In genomic region chr9:119937005-119937773, GRCm38 (mm10) we compare ENCODE assay signal across 7 mouse cellular contexts. TPM values are rescaled to one million over a fixed set of nuclear protein-coding genes. Genes with fewer than 3 reads are reported as not detected.
DNase-seq lines count a peak whose midpoint lies in the region; ATAC-seq lines count a peak whose summit lies in the region.

Gene Gorasp1, minus strand, starts transcription at chr9:119937565.
Gene Ttc21a, plus strand, starts transcription at chr9:119937606.

- H3K36me3 ChIP-seq in intestine, embryonic 16.5 days (ENCODE audit: control insufficient read depth, insufficient read depth, low read length) = no peaks in the 10 kb centered on the region
- H3K36me3 ChIP-seq in midbrain, embryonic 11.5 days (ENCODE audit: control insufficient read depth, insufficient read depth, low read length) = no peaks in the 10 kb centered on the region

- intact Hi-C loops in left cerebral cortex, postnatal 36 days (cut with DNase I) = no loop called here

- peak within 1 kb of the TSS; percentile 92 for H3K9ac ChIP-seq in intestine, embryonic 16.5 days (ENCODE audit: low read depth, low read length)
- peak within 1 kb of the TSS; percentile 88 for H3K9ac ChIP-seq in midbrain, embryonic 11.5 days (ENCODE audit: low read length)

- H3K27me3 ChIP-seq in intestine, embryonic 16.5 days (replicated peaks; ENCODE audit: control insufficient read depth, insufficient read depth, low read length) = no peaks in the 10 kb centered on the region
- no peaks in the 10 kb centered on the region for H3K27me3 ChIP-seq in midbrain, embryonic 11.5 days (ENCODE audit: control insufficient read depth, insufficient read depth, low read length)

- no peaks in the 10 kb centered on the region for H3K9me3 ChIP-seq in intestine, embryonic 16.5 days (ENCODE audit: control insufficient read depth, low read length)
- H3K9me3 ChIP-seq in midbrain, embryonic 11.5 days (ENCODE audit: control insufficient read depth, low read length) = no peaks in the 10 kb centered on the region

- H3K4me1 ChIP-seq in intestine, embryonic 16.5 days (ENCODE audit: control insufficient read depth, insufficient read depth, low read length) = peaks cover 18% of the 10 kb centered on the region
- H3K4me1 ChIP-seq in midbrain, embryonic 11.5 days (ENCODE audit: control insufficient read depth, insufficient read depth, low read length) = peaks cover 7% of the 10 kb centered on the region; the same call in 1 of the 2 replicates

- 3% methylated on average over 40 of the region's 40 CpGs for WGBS in intestine, embryonic 16.5 days
- WGBS in midbrain, embryonic 11.5 days = 5% methylated on average over 39 of the region's 40 CpGs

- peak within 1 kb of the TSS; percentile 79 for H3K4me3 ChIP-seq in intestine, embryonic 16.5 days (ENCODE audit: low read length)
- peak within 1 kb of the TSS; percentile 67 for H3K4me3 ChIP-seq in midbrain, embryonic 11.5 days (ENCODE audit: low read depth, low read length)

- peak; percentile 91 for ATAC-seq in intestine, embryonic 16.5 days
- ATAC-seq in midbrain, embryonic 11.5 days (ENCODE audit: low FRiP score) = peak; percentile 98

- H3K4me2 ChIP-seq in intestine, embryonic 16.5 days (ENCODE audit: low read depth, low read length) = peak within 1 kb of the TSS; percentile 75
- H3K4me2 ChIP-seq in midbrain, embryonic 11.5 days = peak within 1 kb of the TSS; percentile 92

- H3K27ac ChIP-seq in intestine, embryonic 16.5 days (ENCODE audit: low read length) = peak within 1 kb of the TSS; percentile 81
- peak within 1 kb of the TSS; percentile 12; the same call in 1 of the 2 replicates for H3K27ac ChIP-seq in midbrain, embryonic 11.5 days (ENCODE audit: low read depth, low read length)

- peak; percentile 92 for DNase-seq in adrenal gland, adult 8-10 months
- DNase-seq in embryo, embryonic 9.5 days (ENCODE audit: extremely low spot score) = peak; percentile 93
- DNase-seq in gastrocnemius, postnatal 4 days (ENCODE audit: low spot score in 2 of 2) = peak; percentile 95 to 96
- DNase-seq in left cerebral cortex, postnatal 36 days (ENCODE audit: low spot score in 2 of 2) = peak; percentile 90 to 93
- DNase-seq in midbrain, embryonic 11.5 days (ENCODE audit: low spot score, missing footprints) = peak; percentile 99
- peak; percentile 91 for DNase-seq in skeletal muscle tissue, adult 2 months (ENCODE audit: low read depth, low spot score)

RNA-seq across cellular contexts. Expression of gene Gorasp1, which starts in this region (rescaled TPM):
- total RNA-seq in adrenal gland, adult 8-10 months (2022) = 10 to 100 TPM; 31.7 to 45.8 (median 42.3) TPM
- total RNA-seq in gastrocnemius, postnatal 4 days (2021) = 10 to 100 TPM; 18.8 to 25.2 TPM
- 39.3 and 39.5 TPM in 2 replicates for polyA plus RNA-seq in intestine, embryonic 16.5 days (2015; fragmentation: Nextera tagmentation; extraction: Ambion mirVana)
- 10 to 100 TPM; 36.3 to 40.6 TPM for total RNA-seq in left cerebral cortex, postnatal 36 days (2021)
- 16.4 and 18.4 TPM in 2 replicates for polyA plus RNA-seq in midbrain, embryonic 11.5 days (2014; fragmentation: Nextera tagmentation; extraction: Ambion mirVana)

RNA-seq across cellular contexts. Expression of gene Ttc21a, which starts in this region (rescaled TPM):
- under 1 TPM; 0.09 to 0.43 (median 0.28) TPM for total RNA-seq in adrenal gland, adult 8-10 months (2022)
- total RNA-seq in gastrocnemius, postnatal 4 days (2021) = under 1 TPM; 0.15 to 0.34 TPM
- 0.04 TPM in 1 of 2 replicates, not detected in the other for polyA plus RNA-seq in intestine, embryonic 16.5 days (2015; fragmentation: Nextera tagmentation; extraction: Ambion mirVana)
- under 1 TPM; 0.50 to 0.67 TPM for total RNA-seq in left cerebral cortex, postnatal 36 days (2021)
- 0.10 and 0.20 TPM in 2 replicates for polyA plus RNA-seq in midbrain, embryonic 11.5 days (2014; fragmentation: Nextera tagmentation; extraction: Ambion mirVana)

Comparison
In these comparisons a context has a peak if more than half of its experiments do, and no peak if none do; other contexts are left out.
1. Peak in every context shown above with its lines: DNase-seq, ATAC-seq, H3K4me3 ChIP-seq and H3K27ac ChIP-seq.